Mouse (Mus musculus) CH12.LX (cell line): ENCODE data around the gene Clec11a. TPM values are rescaled to one million over a fixed set of nuclear protein-coding genes. Genes with fewer than 3 reads are reported as not detected.
A peak's percentile ranks its signal among the peaks of the same experiment; 100 is the strongest.

Experiments used
- DNase-seq: peaks from one replicate; pipeline ENCODE4 v3.0.0-alpha.2; 2013; ENCODE audit errors: extremely low read depth
- H3K27ac ChIP-seq: 2 replicates; pipeline ENCODE4 v1.5.1; 2012; ENCODE audit warnings: low read depth, mild to moderate bottlenecking, control low read depth, moderate library complexity; ENCODE audit not compliant: insufficient read depth
- H3K27me3 ChIP-seq: replicated peaks from 2 replicates; pipeline ENCODE3; 2012; ENCODE audit warnings: inconsistent platforms
- H3K36me3 ChIP-seq, 2 experiments: replicated peaks in 1 of 2; 2 replicates each; pipeline versions ENCODE3 to v1.6.1; 2012; ENCODE audit warnings: inconsistent platforms in 1 of 2, low read length in 1 of 2, mild to moderate bottlenecking in 1 of 2, mixed read lengths in 1 of 2, moderate library complexity in 1 of 2; ENCODE audit not compliant: control insufficient read depth in 1 of 2, insufficient read depth in 1 of 2
- H3K4me1 ChIP-seq, 2 experiments: 2 replicates each; pipeline ENCODE4 v1.6.1; 2012; ENCODE audit warnings: inconsistent platforms in 1 of 2, moderate library complexity in 1 of 2; ENCODE audit not compliant: insufficient read depth in 2 of 2, control insufficient read depth in 1 of 2
- H3K4me2 ChIP-seq: 2 replicates; pipeline ENCODE4 v1.6.1; 2012; ENCODE audit warnings: low read depth, mild to moderate bottlenecking, control low read depth; ENCODE audit not compliant: poor library complexity, insufficient read depth, severe bottlenecking
- H3K4me3 ChIP-seq, 3 experiments: fragments of 150-350 bp in 1 of 3; sonication (generic) in 1 of 3; replicated peaks in 1 of 3; 2 replicates each; pipeline versions ENCODE3 to v1.5.1; 2011 to 2012; ENCODE audit warnings: low read depth in 2 of 3, low read length in 2 of 3, mild to moderate bottlenecking in 2 of 3, moderate library complexity in 2 of 3, control low read depth in 1 of 3, improper control_type of control experiment in 1 of 3, inconsistent platforms in 1 of 3, mixed read lengths in 1 of 3; ENCODE audit not compliant: poor library complexity in 1 of 3
- H3K79me2 ChIP-seq: replicated peaks from 2 replicates; pipeline ENCODE4 v1.6.1; 2012; ENCODE audit warnings: mild to moderate bottlenecking, moderate library complexity; ENCODE audit not compliant: control insufficient read depth, poor library complexity, insufficient read depth, severe bottlenecking; ENCODE audit errors: extremely low read depth
- H3K9ac ChIP-seq: 2 replicates; pipeline ENCODE4 v1.6.1; 2012; ENCODE audit warnings: low read depth, mild to moderate bottlenecking, control low read depth, moderate library complexity; ENCODE audit not compliant: insufficient read depth
- H3K9me3 ChIP-seq: replicated peaks from 2 replicates; pipeline ENCODE3; 2012; ENCODE audit warnings: low read length, inconsistent platforms, mixed read lengths
- BHLHE40 ChIP-seq: IDR thresholded peaks from 2 replicates; pipeline ENCODE4 v1.6.1; 2011; ENCODE audit warnings: mild to moderate bottlenecking, low read depth, low read length, improper control_type of control experiment
- CHD2 ChIP-seq: IDR thresholded peaks from 2 replicates; pipeline ENCODE4 v1.6.1; 2011; ENCODE audit warnings: low read length, improper control_type of control experiment
- CTCF ChIP-seq, 2 experiments: IDR thresholded peaks in 1 of 2; conservative IDR thresholded peaks in 1 of 2; 2 replicates each; pipeline ENCODE4 v1.5.1; 2011 to 2012; ENCODE audit warnings: low read depth in 2 of 2, low read length in 2 of 2, improper control_type of control experiment in 1 of 2, inconsistent platforms in 1 of 2, mild to moderate bottlenecking in 1 of 2, moderate library complexity in 1 of 2
- E2F4 ChIP-seq: IDR thresholded peaks from 2 replicates; pipeline ENCODE4 v1.6.1; 2011; ENCODE audit warnings: low read depth, low read length, improper control_type of control experiment; ENCODE audit not compliant: insufficient replicate concordance
- ETS1 ChIP-seq: conservative IDR thresholded peaks from 2 replicates; pipeline ENCODE4 v1.6.1; 2012; ENCODE audit warnings: low read depth, mild to moderate bottlenecking, inconsistent platforms, low read length, improper control_type of control experiment, moderate library complexity
- KAT2A ChIP-seq: IDR thresholded peaks from 2 replicates; pipeline ENCODE4 v1.6.1; 2012; ENCODE audit warnings: low read length, improper control_type of control experiment, inconsistent platforms; ENCODE audit not compliant: insufficient replicate concordance
- MAFK ChIP-seq: IDR thresholded peaks from 2 replicates; pipeline ENCODE4 v1.6.1; 2011; ENCODE audit warnings: low read length, improper control_type of control experiment; ENCODE audit not compliant: insufficient replicate concordance
- MAX ChIP-seq: IDR thresholded peaks from 2 replicates; pipeline ENCODE4 v1.6.1; 2011; ENCODE audit warnings: low read length, improper control_type of control experiment
- PAX5 ChIP-seq: IDR thresholded peaks from 2 replicates; pipeline ENCODE4 v1.6.1; 2012; ENCODE audit warnings: low read length, inconsistent platforms, mixed read lengths
- POLR2A ChIP-seq: IDR thresholded peaks from 2 replicates; pipeline ENCODE4 v1.6.1; 2011; ENCODE audit warnings: low read depth, mild to moderate bottlenecking, improper control_type of control experiment, low read length
- SIN3A ChIP-seq: IDR thresholded peaks from 2 replicates; pipeline ENCODE4 v1.6.1; 2012; ENCODE audit warnings: low read length, improper control_type of control experiment, inconsistent platforms
- TBP ChIP-seq: conservative IDR thresholded peaks from 2 replicates; pipeline ENCODE4 v1.6.1; 2011; ENCODE audit warnings: low read depth, low read length, improper control_type of control experiment
- USF2 ChIP-seq: conservative IDR thresholded peaks from 2 replicates; pipeline ENCODE4 v1.6.1; 2011; ENCODE audit warnings: low read depth, low read length, improper control_type of control experiment
- ZKSCAN1 ChIP-seq: IDR thresholded peaks from 2 replicates; pipeline ENCODE4 v1.6.1; 2012; ENCODE audit warnings: low read depth, inconsistent platforms, low read length, improper control_type of control experiment, borderline replicate concordance
- ZMIZ1 ChIP-seq: IDR thresholded peaks from 2 replicates; pipeline ENCODE4 v1.6.1; 2012; ENCODE audit warnings: low read depth, mild to moderate bottlenecking, inconsistent platforms, low read length, improper control_type of control experiment
- dilution Hi-C: fragments of 300-500 bp; cut with MboI; formaldehyde crosslinking; loops from 2 replicates; pipeline ENCODE4 v1.14.3; 2020; ENCODE audit warnings: low sequenced_read_pairs; ENCODE audit not compliant: extremely low pct_unique_long_range_greater_than_20kb, extremely low pct_ligation_motif_present
- in situ Hi-C: fragments of 300-500 bp; cut with MboI; formaldehyde crosslinking; loops from 3 replicates; pipeline ENCODE4 v1.14.3; 2019; ENCODE audit warnings: low sequenced_read_pairs, low pct_ligation_motif_present, low pct_unique_long_range_greater_than_20kb, mixed read lengths
- polyA plus RNA-seq: library from polyadenylated mRNA; unstranded; fragments of >175 nt; gene quantifications from 2 replicates; pipeline ENCODE4 v1.2.1, GENCODE M21; 2012; ENCODE audit warnings: low read depth; ENCODE audit not compliant: insufficient read length
- total RNA-seq, 2 experiments: library from RNA; depleted of rRNA; stranded (reverse); fragments of 300-350 nt in 1 of 2; fragments of >200 nt in 1 of 2; gene quantifications; 2 replicates each; pipeline ENCODE4 v1.2.3; 2012 to 2014

Clec11a gene
- total and polyA plus RNA-seq, 3 experiments = 0.46 to 0.89 (median 0.53) TPM

GRCm38 (mm10) chr7:44253023-44253616 is 53.6 kb downstream of the Clec11a start:
- H3K27me3 ChIP-seq = peaks cover 1% of the 10 kb centered on the region
- dilution Hi-C loops = no loop called here
- H3K4me2 ChIP-seq = no peak overlapping the region
- DNase-seq = peak; percentile 11
- in situ Hi-C loops = no loop called here
- no peak overlapping the region for H3K9ac ChIP-seq
- peaks cover 15 to 67% of the 10 kb centered on the region in 2 experiments for H3K4me1 ChIP-seq
- no peak for TF ChIP-seq MAFK
- no peak for TF ChIP-seq BHLHE40
- no peak for TF ChIP-seq E2F4
- TF ChIP-seq ZKSCAN1 = no peak
- no peak for TF ChIP-seq PAX5
- TF ChIP-seq ETS1 = no peak
- TF ChIP-seq CTCF (conservative IDR thresholded peaks at IDR 0.05 in 1 of 2, IDR thresholded peaks at IDR 0.05 in 1 of 2; ENCODE audit: low read depth in 2 of 2, low read length in 2 of 2) = no peak
- TF ChIP-seq CHD2 = no peak
- TF ChIP-seq ZMIZ1 = no peak; the same call in 1 of the 2 replicates
- TF ChIP-seq SIN3A = no peak
- TF ChIP-seq KAT2A = no peak
- TF ChIP-seq USF2 = no peak
- no peak for TF ChIP-seq MAX
- TF ChIP-seq POLR2A = no peak; the same call in 1 of the 2 replicates
- no peak for TF ChIP-seq TBP
- H3K9me3 ChIP-seq = no peaks in the 10 kb centered on the region
- peaks cover 36 to 52% of the 10 kb centered on the region in 2 experiments for H3K36me3 ChIP-seq
- peaks cover 4% of the 10 kb centered on the region for H3K79me2 ChIP-seq
- H3K27ac ChIP-seq = no peak overlapping the region
- no peak overlapping the region for H3K4me3 ChIP-seq

Other genes with a start within 250 kb of the Clec11a start
Only the 20 nearest of the 25 such genes appear.
- not detected in 2 replicates for gene Klk1b22, start 194.2 kb downstream of the Clec11a start, total RNA-seq (2012; rRNA removed)
- not detected in 2 replicates for gene Klk1b22, start 194.2 kb downstream of the Clec11a start, total RNA-seq (2014; rRNA removed)
- gene Klk1b22, start 194.2 kb downstream of the Clec11a start, polyA plus RNA-seq = not detected in 2 replicates
- not detected in 2 replicates for gene Klk1b16, start 170.1 kb downstream of the Clec11a start, total RNA-seq (2012; rRNA removed)
- not detected in 2 replicates for gene Klk1b16, start 170.1 kb downstream of the Clec11a start, total RNA-seq (2014; rRNA removed)
- not detected in 2 replicates for gene Klk1b16, start 170.1 kb downstream of the Clec11a start, polyA plus RNA-seq
- gene Klk1b24, start 118.7 kb downstream of the Clec11a start, total RNA-seq (2012; rRNA removed) = not detected in 2 replicates
- not detected in 2 replicates for gene Klk1b24, start 118.7 kb downstream of the Clec11a start, total RNA-seq (2014; rRNA removed)
- not detected in 2 replicates for gene Klk1b24, start 118.7 kb downstream of the Clec11a start, polyA plus RNA-seq
- gene Klk1b3, start 108.7 kb downstream of the Clec11a start, total RNA-seq (2012; rRNA removed) = not detected in 2 replicates
- gene Klk1b3, start 108.7 kb downstream of the Clec11a start, total RNA-seq (2014; rRNA removed) = not detected in 2 replicates
- gene Klk1b3, start 108.7 kb downstream of the Clec11a start, polyA plus RNA-seq = not detected in 2 replicates
- gene Klk1b4, start 99.5 kb downstream of the Clec11a start, total RNA-seq (2012; rRNA removed) = not detected in 2 replicates
- gene Klk1b4, start 99.5 kb downstream of the Clec11a start, total RNA-seq (2014; rRNA removed) = not detected in 2 replicates
- not detected in 2 replicates for gene Klk1b4, start 99.5 kb downstream of the Clec11a start, polyA plus RNA-seq
- not detected in 2 replicates for gene Klk1b5, start 91.0 kb downstream of the Clec11a start, total RNA-seq (2012; rRNA removed)
- gene Klk1b5, start 91.0 kb downstream of the Clec11a start, total RNA-seq (2014; rRNA removed) = not detected in 2 replicates
- not detected in 2 replicates for gene Klk1b5, start 91.0 kb downstream of the Clec11a start, polyA plus RNA-seq
- gene Klk1, start 81.5 kb downstream of the Clec11a start, total RNA-seq (2012; rRNA removed) = not detected in 2 replicates
- 0.27 TPM in 1 of 2 replicates, not detected in the other for gene Klk1, start 81.5 kb downstream of the Clec11a start, total RNA-seq (2014; rRNA removed)
- gene Klk1, start 81.5 kb downstream of the Clec11a start, polyA plus RNA-seq = not detected in 2 replicates
- gene Gm36864, start 70.7 kb downstream of the Clec11a start, total RNA-seq (2012; rRNA removed) = not detected in 2 replicates
- not detected in 2 replicates for gene Gm36864, start 70.7 kb downstream of the Clec11a start, total RNA-seq (2014; rRNA removed)
- 0.16 TPM in 1 of 2 replicates, not detected in the other for gene Gm36864, start 70.7 kb downstream of the Clec11a start, polyA plus RNA-seq
- gene 1700028J19Rik, start 60.2 kb downstream of the Clec11a start, total RNA-seq (2012; rRNA removed) = 0.25 and 0.38 TPM in 2 replicates
- 0.36 and 0.44 TPM in 2 replicates for gene 1700028J19Rik, start 60.2 kb downstream of the Clec11a start, total RNA-seq (2014; rRNA removed)
- 0.60 and 0.86 TPM in 2 replicates for gene 1700028J19Rik, start 60.2 kb downstream of the Clec11a start, polyA plus RNA-seq
- gene 2410002F23Rik, start 60.2 kb downstream of the Clec11a start, total RNA-seq (2012; rRNA removed) = 44.4 and 64.0 TPM in 2 replicates
- gene 2410002F23Rik, start 60.2 kb downstream of the Clec11a start, total RNA-seq (2014; rRNA removed) = 67.0 and 69.6 TPM in 2 replicates
- 91.0 and 96.1 TPM in 2 replicates for gene 2410002F23Rik, start 60.2 kb downstream of the Clec11a start, polyA plus RNA-seq
- 0.08 TPM in 1 of 2 replicates, not detected in the other for gene Acp4, start 49.5 kb downstream of the Clec11a start, total RNA-seq (2012; rRNA removed)
- gene Acp4, start 49.5 kb downstream of the Clec11a start, total RNA-seq (2014; rRNA removed) = not detected in 2 replicates
- 0.33 and 0.57 TPM in 2 replicates for gene Acp4, start 49.5 kb downstream of the Clec11a start, polyA plus RNA-seq
- gene Gm15517, start 45.5 kb downstream of the Clec11a start, total RNA-seq (2012; rRNA removed) = not detected in 2 replicates
- gene Gm15517, start 45.5 kb downstream of the Clec11a start, total RNA-seq (2014; rRNA removed) = not detected in 2 replicates
- gene Gm15517, start 45.5 kb downstream of the Clec11a start, polyA plus RNA-seq = not detected in 2 replicates
- under 0.01 and 0.04 TPM in 2 replicates for gene Shank1, start 3.4 kb upstream of the Clec11a start, total RNA-seq (2012; rRNA removed)
- gene Shank1, start 3.4 kb upstream of the Clec11a start, total RNA-seq (2014; rRNA removed) = not detected in 2 replicates
- 0.07 and 0.12 TPM in 2 replicates for gene Shank1, start 3.4 kb upstream of the Clec11a start, polyA plus RNA-seq
- gene Syt3, start 77.2 kb upstream of the Clec11a start, total RNA-seq (2012; rRNA removed) = 0.08 and 0.17 TPM in 2 replicates
- gene Syt3, start 77.2 kb upstream of the Clec11a start, total RNA-seq (2014; rRNA removed) = 0.11 TPM in 1 of 2 replicates, not detected in the other
- gene Syt3, start 77.2 kb upstream of the Clec11a start, polyA plus RNA-seq = 0.30 TPM in 1 of 2 replicates, not detected in the other
- gene 1700008O03Rik, start 78.9 kb upstream of the Clec11a start, total RNA-seq (2012; rRNA removed) = 0.17 and 0.81 TPM in 2 replicates
- gene 1700008O03Rik, start 78.9 kb upstream of the Clec11a start, total RNA-seq (2014; rRNA removed) = not detected in 2 replicates
- gene 1700008O03Rik, start 78.9 kb upstream of the Clec11a start, polyA plus RNA-seq = 0.74 and 1.7 TPM in 2 replicates
- 0.04 TPM in 1 of 2 replicates, not detected in the other for gene Lrrc4b, start 122.1 kb upstream of the Clec11a start, total RNA-seq (2012; rRNA removed)
- gene Lrrc4b, start 122.1 kb upstream of the Clec11a start, total RNA-seq (2014; rRNA removed) = not detected in 2 replicates
- not detected in 2 replicates for gene Lrrc4b, start 122.1 kb upstream of the Clec11a start, polyA plus RNA-seq
- not detected in 2 replicates for gene Aspdh, start 158.5 kb upstream of the Clec11a start, total RNA-seq (2012; rRNA removed)
- not detected in 2 replicates for gene Aspdh, start 158.5 kb upstream of the Clec11a start, total RNA-seq (2014; rRNA removed)
- gene Aspdh, start 158.5 kb upstream of the Clec11a start, polyA plus RNA-seq = not detected in 2 replicates
- gene Josd2, start 161.1 kb upstream of the Clec11a start, total RNA-seq (2012; rRNA removed) = 53.0 and 57.7 TPM in 2 replicates
- 23.4 and 33.9 TPM in 2 replicates for gene Josd2, start 161.1 kb upstream of the Clec11a start, total RNA-seq (2014; rRNA removed)
- gene Josd2, start 161.1 kb upstream of the Clec11a start, polyA plus RNA-seq = 45.9 and 54.8 TPM in 2 replicates
- gene Emc10, start 189.6 kb upstream of the Clec11a start, total RNA-seq (2012; rRNA removed) = 25.9 and 32.4 TPM in 2 replicates
- 14.1 and 14.4 TPM in 2 replicates for gene Emc10, start 189.6 kb upstream of the Clec11a start, total RNA-seq (2014; rRNA removed)
- gene Emc10, start 189.6 kb upstream of the Clec11a start, polyA plus RNA-seq = 42.7 and 49.1 TPM in 2 replicates
- gene Fam71e1, start 189.7 kb upstream of the Clec11a start, total RNA-seq (2012; rRNA removed) = 1.2 and 1.3 TPM in 2 replicates
- gene Fam71e1, start 189.7 kb upstream of the Clec11a start, total RNA-seq (2014; rRNA removed) = not detected in 2 replicates
- gene Fam71e1, start 189.7 kb upstream of the Clec11a start, polyA plus RNA-seq = 0.33 and 0.39 TPM in 2 replicates